ENCODE assay signal across 9 mouse cellular contexts in genomic region chr6:52158276-52159051, GRCm38 (mm10). TPM values are rescaled to one million over a fixed set of nuclear protein-coding genes. Genes with fewer than 3 reads are reported as not detected.
DNase-seq lines count a peak whose midpoint lies in the region; ATAC-seq and TF ChIP-seq lines count a peak whose summit lies in the region.
"Had no signal": no experiment of that assay in that cellular context is flagged by ENCODE, and none has a peak within 500 bp of the region (broad histone marks: within the 10 kb centered on the region; RNA-seq: fewer than 3 reads in every experiment).

Gene Hoxa1, minus strand, starts transcription at chr6:52158317.

- ATAC-seq in intestine, embryonic 15.5 days = peak; percentile 85
- ATAC-seq in neural tube, embryonic 12.5 days (ENCODE audit: low FRiP score, low read depth) = peak; percentile 82

- intact Hi-C loops in gastrocnemius, postnatal 36 days (cut with DNase I) = loop anchor here (5.0 kb wide), 2 partner anchors 34 to 151 kb away; partner anchors contain the start of gene Hoxa4

- peak within 1 kb of the TSS; percentile 89 for H3K4me2 ChIP-seq in intestine, embryonic 15.5 days (replicated peaks)
- peak within 1 kb of the TSS; percentile 99 for H3K4me2 ChIP-seq in neural tube, embryonic 12.5 days (replicated peaks)

- no peaks in the 10 kb centered on the region for H3K36me3 ChIP-seq in intestine, embryonic 15.5 days
- peaks cover 3% of the 10 kb centered on the region; the same call in 1 of the 2 replicates for H3K36me3 ChIP-seq in neural tube, embryonic 12.5 days

- WGBS in intestine, embryonic 15.5 days = under 1% methylated on average over 55 of the region's 55 CpGs
- WGBS in neural tube, embryonic 12.5 days = under 1% methylated on average over 55 of the region's 55 CpGs

- H3K4me3 ChIP-seq in intestine, embryonic 15.5 days (replicated peaks) = peak within 1 kb of the TSS; percentile 68
- H3K4me3 ChIP-seq in neural tube, embryonic 12.5 days = peak within 1 kb of the TSS; percentile 75

- peak within 1 kb of the TSS; percentile 68 for H3K9ac ChIP-seq in intestine, embryonic 15.5 days
- H3K9ac ChIP-seq in neural tube, embryonic 12.5 days = peak within 1 kb of the TSS; percentile 89

- no peaks in the 10 kb centered on the region for H3K9me3 ChIP-seq in intestine, embryonic 15.5 days
- H3K9me3 ChIP-seq in neural tube, embryonic 12.5 days = no peaks in the 10 kb centered on the region

- no peak for TF ChIP-seq CTCF in brain, embryonic 14.5 days (IDR thresholded peaks at IDR 0.05; ENCODE audit: borderline replicate concordance, extremely low read depth, insufficient read depth, insufficient read length)

- H3K27me3 ChIP-seq in intestine, embryonic 15.5 days (replicated peaks) = peaks cover 27% of the 10 kb centered on the region
- H3K27me3 ChIP-seq in neural tube, embryonic 12.5 days (replicated peaks) = no peaks in the 10 kb centered on the region

- peaks cover 39% of the 10 kb centered on the region for H3K4me1 ChIP-seq in intestine, embryonic 15.5 days (replicated peaks)
- H3K4me1 ChIP-seq in neural tube, embryonic 12.5 days = peaks cover 50% of the 10 kb centered on the region

- peak within 1 kb of the TSS; percentile 88 for H3K27ac ChIP-seq in intestine, embryonic 15.5 days
- peak within 1 kb of the TSS; percentile 98 for H3K27ac ChIP-seq in neural tube, embryonic 12.5 days

- peak; percentile 93 for DNase-seq in ES-CJ7 (ENCODE audit: low read depth, low spot score)
- DNase-seq in brain, embryonic 14.5 days (ENCODE audit: low read depth) = peak; percentile 77
- peak; percentile 59 to 62 for DNase-seq in gastrocnemius, postnatal 36 days
- peak; percentile 86 to 88 for DNase-seq in lung, adult 18-20 months
- DNase-seq in urinary bladder, postnatal 25 days (ENCODE audit: low spot score) = peak; percentile 73
- DNase-seq in layer of hippocampus, postnatal 10 days (ENCODE audit: low spot score in 2 of 2) = no peak

- no peak for TF ChIP-seq POLR2A in brain, embryonic 14.5 days (IDR thresholded peaks at IDR 0.05; ENCODE audit: borderline replicate concordance, extremely low read depth, insufficient read depth, insufficient read length, poor library complexity, severe bottlenecking)

RNA-seq across cellular contexts. Expression of gene Hoxa1, which starts in this region (rescaled TPM):
- polyA plus RNA-seq in brain, embryonic 14.5 days (2012; rRNA removed) = 0.39 and 1.2 TPM in 2 replicates
- under 1 TPM; 0.13 to 0.15 TPM for total RNA-seq in gastrocnemius, postnatal 36 days (2021)
- 0.86 and 1.2 TPM in 2 replicates for polyA plus RNA-seq in intestine, embryonic 15.5 days (2015; fragmentation: Nextera tagmentation; extraction: Ambion mirVana)
- polyA plus RNA-seq in neural tube, embryonic 12.5 days (2016; fragmentation: Nextera tagmentation; extraction: Ambion mirVana) = 4.7 and 5.0 TPM in 2 replicates
- total RNA-seq in layer of hippocampus, postnatal 10 days (2021) = not detected
- total RNA-seq: left cerebral cortex, postnatal 10 days had no signal

Comparison
In these comparisons a context has a peak if more than half of its experiments do, and no peak if none do; other contexts are left out.
1. Peak in DNase-seq in gastrocnemius, postnatal 36 days; RNA of the gene not detected or under 1 TPM.
2. DNase-seq: peak in ES-CJ7 (single experiment), brain, embryonic 14.5 days (single experiment), lung, adult 18-20 months (2 of 2) and urinary bladder, postnatal 25 days (single experiment); none in layer of hippocampus, postnatal 10 days (0 of 2).